Mouse (Mus musculus) CH12.LX (cell line): ENCODE measurements around the gene Lrrc8a. TPM values are rescaled to one million over a fixed set of nuclear protein-coding genes. Genes with fewer than 3 reads are reported as not detected.

ENCODE experiments used
- DNase-seq: peaks from one replicate; pipeline ENCODE4 v3.0.0-alpha.2; 2013; ENCODE audit errors: extremely low read depth
- H3K27ac ChIP-seq: 2 replicates; pipeline ENCODE4 v1.5.1; 2012; ENCODE audit warnings: low read depth, mild to moderate bottlenecking, control low read depth, moderate library complexity; ENCODE audit not compliant: insufficient read depth
- H3K27me3 ChIP-seq: replicated peaks from 2 replicates; pipeline ENCODE3; 2012; ENCODE audit warnings: inconsistent platforms
- H3K36me3 ChIP-seq, 2 experiments: replicated peaks in 1 of 2; 2 replicates each; pipeline versions ENCODE3 to v1.6.1; 2012; ENCODE audit warnings: inconsistent platforms in 1 of 2, low read length in 1 of 2, mild to moderate bottlenecking in 1 of 2, mixed read lengths in 1 of 2, moderate library complexity in 1 of 2; ENCODE audit not compliant: control insufficient read depth in 1 of 2, insufficient read depth in 1 of 2
- H3K4me1 ChIP-seq, 2 experiments: 2 replicates each; pipeline ENCODE4 v1.6.1; 2012; ENCODE audit warnings: inconsistent platforms in 1 of 2, moderate library complexity in 1 of 2; ENCODE audit not compliant: insufficient read depth in 2 of 2, control insufficient read depth in 1 of 2
- H3K4me2 ChIP-seq: 2 replicates; pipeline ENCODE4 v1.6.1; 2012; ENCODE audit warnings: low read depth, mild to moderate bottlenecking, control low read depth; ENCODE audit not compliant: poor library complexity, insufficient read depth, severe bottlenecking
- H3K4me3 ChIP-seq, 3 experiments: fragments of 150-350 bp in 1 of 3; sonication (generic) in 1 of 3; replicated peaks in 1 of 3; 2 replicates each; pipeline versions ENCODE3 to v1.5.1; 2011 to 2012; ENCODE audit warnings: low read depth in 2 of 3, low read length in 2 of 3, mild to moderate bottlenecking in 2 of 3, moderate library complexity in 2 of 3, control low read depth in 1 of 3, improper control_type of control experiment in 1 of 3, inconsistent platforms in 1 of 3, mixed read lengths in 1 of 3; ENCODE audit not compliant: poor library complexity in 1 of 3
- H3K79me2 ChIP-seq: replicated peaks from 2 replicates; pipeline ENCODE4 v1.6.1; 2012; ENCODE audit warnings: mild to moderate bottlenecking, moderate library complexity; ENCODE audit not compliant: control insufficient read depth, poor library complexity, insufficient read depth, severe bottlenecking; ENCODE audit errors: extremely low read depth
- H3K9ac ChIP-seq: 2 replicates; pipeline ENCODE4 v1.6.1; 2012; ENCODE audit warnings: low read depth, mild to moderate bottlenecking, control low read depth, moderate library complexity; ENCODE audit not compliant: insufficient read depth
- H3K9me3 ChIP-seq: replicated peaks from 2 replicates; pipeline ENCODE3; 2012; ENCODE audit warnings: low read length, inconsistent platforms, mixed read lengths
- BHLHE40 ChIP-seq: IDR thresholded peaks from 2 replicates; pipeline ENCODE4 v1.6.1; 2011; ENCODE audit warnings: mild to moderate bottlenecking, low read depth, low read length, improper control_type of control experiment
- CHD2 ChIP-seq: IDR thresholded peaks from 2 replicates; pipeline ENCODE4 v1.6.1; 2011; ENCODE audit warnings: low read length, improper control_type of control experiment
- ELF1 ChIP-seq: IDR thresholded peaks from 2 replicates; pipeline ENCODE4 v1.6.1; 2014; ENCODE audit warnings: low read depth, mild to moderate bottlenecking, inconsistent platforms, low read length, improper control_type of control experiment
- ETS1 ChIP-seq: conservative IDR thresholded peaks from 2 replicates; pipeline ENCODE4 v1.6.1; 2012; ENCODE audit warnings: low read depth, mild to moderate bottlenecking, inconsistent platforms, low read length, improper control_type of control experiment, moderate library complexity
- HCFC1 ChIP-seq: IDR thresholded peaks from 2 replicates; pipeline ENCODE4 v1.6.1; 2012; ENCODE audit warnings: low read depth, mild to moderate bottlenecking, inconsistent platforms, low read length, improper control_type of control experiment
- JUN ChIP-seq: IDR thresholded peaks from 2 replicates; pipeline ENCODE4 v1.6.1; 2011; ENCODE audit warnings: low read depth, mild to moderate bottlenecking, low read length, improper control_type of control experiment, moderate library complexity; ENCODE audit not compliant: insufficient read depth
- JUND ChIP-seq: conservative IDR thresholded peaks from 2 replicates; pipeline ENCODE4 v1.6.1; 2011; ENCODE audit warnings: low read depth, low read length, improper control_type of control experiment
- KAT2A ChIP-seq: IDR thresholded peaks from 2 replicates; pipeline ENCODE4 v1.6.1; 2012; ENCODE audit warnings: low read length, improper control_type of control experiment, inconsistent platforms; ENCODE audit not compliant: insufficient replicate concordance
- MAX ChIP-seq: IDR thresholded peaks from 2 replicates; pipeline ENCODE4 v1.6.1; 2011; ENCODE audit warnings: low read length, improper control_type of control experiment
- MAZ ChIP-seq: IDR thresholded peaks from 2 replicates; pipeline ENCODE4 v1.6.1; 2012; ENCODE audit warnings: low read depth, mild to moderate bottlenecking, inconsistent platforms, low read length, improper control_type of control experiment, moderate library complexity
- NELFE ChIP-seq: IDR thresholded peaks from 2 replicates; pipeline ENCODE4 v1.6.1; 2011; ENCODE audit warnings: low read depth, low read length, improper control_type of control experiment
- NRF1 ChIP-seq: IDR thresholded peaks from 2 replicates; pipeline ENCODE4 v1.6.1; 2014; ENCODE audit warnings: low read depth, mild to moderate bottlenecking, inconsistent platforms, low read length, improper control_type of control experiment, moderate library complexity
- POLR2A ChIP-seq: IDR thresholded peaks from 2 replicates; pipeline ENCODE4 v1.6.1; 2011; ENCODE audit warnings: low read depth, mild to moderate bottlenecking, improper control_type of control experiment, low read length
- RAD21 ChIP-seq: IDR thresholded peaks from 2 replicates; pipeline ENCODE4 v1.6.1; 2011; ENCODE audit warnings: low read depth, mild to moderate bottlenecking, low read length, improper control_type of control experiment, moderate library complexity
- SIN3A ChIP-seq: IDR thresholded peaks from 2 replicates; pipeline ENCODE4 v1.6.1; 2012; ENCODE audit warnings: low read length, improper control_type of control experiment, inconsistent platforms
- SMC3 ChIP-seq: IDR thresholded peaks from 2 replicates; pipeline ENCODE4 v1.6.1; 2011; ENCODE audit warnings: low read depth, low read length, improper control_type of control experiment
- TBP ChIP-seq: conservative IDR thresholded peaks from 2 replicates; pipeline ENCODE4 v1.6.1; 2011; ENCODE audit warnings: low read depth, low read length, improper control_type of control experiment
- TCF12 ChIP-seq: IDR thresholded peaks from 2 replicates; pipeline ENCODE4 v1.6.1; 2014; ENCODE audit warnings: low read depth, mild to moderate bottlenecking, inconsistent platforms, low read length, improper control_type of control experiment
- UBTF ChIP-seq: IDR thresholded peaks from 2 replicates; pipeline ENCODE4 v1.6.1; 2012; ENCODE audit warnings: low read depth, mild to moderate bottlenecking, inconsistent platforms, low read length, improper control_type of control experiment, moderate library complexity
- ZC3H11A ChIP-seq: IDR thresholded peaks from 2 replicates; pipeline ENCODE4 v1.6.1; 2012; ENCODE audit warnings: low read depth, mild to moderate bottlenecking, inconsistent platforms, low read length, improper control_type of control experiment
- dilution Hi-C: fragments of 300-500 bp; cut with MboI; formaldehyde crosslinking; loops from 2 replicates; pipeline ENCODE4 v1.14.3; 2020; ENCODE audit warnings: low sequenced_read_pairs; ENCODE audit not compliant: extremely low pct_unique_long_range_greater_than_20kb, extremely low pct_ligation_motif_present
- in situ Hi-C: fragments of 300-500 bp; cut with MboI; formaldehyde crosslinking; loops from 3 replicates; pipeline ENCODE4 v1.14.3; 2019; ENCODE audit warnings: low sequenced_read_pairs, low pct_ligation_motif_present, low pct_unique_long_range_greater_than_20kb, mixed read lengths
- polyA plus RNA-seq: library from polyadenylated mRNA; unstranded; fragments of >175 nt; gene quantifications from 2 replicates; pipeline ENCODE4 v1.2.1, GENCODE M21; 2012; ENCODE audit warnings: low read depth; ENCODE audit not compliant: insufficient read length
- total RNA-seq, 2 experiments: library from RNA; depleted of rRNA; stranded (reverse); fragments of 300-350 nt in 1 of 2; fragments of >200 nt in 1 of 2; gene quantifications; 2 replicates each; pipeline ENCODE4 v1.2.3; 2012 to 2014

Gene Lrrc8a
- total and polyA plus RNA-seq, 3 experiments, result 1.4 to 2.8 (median 1.8) TPM

DNA sequence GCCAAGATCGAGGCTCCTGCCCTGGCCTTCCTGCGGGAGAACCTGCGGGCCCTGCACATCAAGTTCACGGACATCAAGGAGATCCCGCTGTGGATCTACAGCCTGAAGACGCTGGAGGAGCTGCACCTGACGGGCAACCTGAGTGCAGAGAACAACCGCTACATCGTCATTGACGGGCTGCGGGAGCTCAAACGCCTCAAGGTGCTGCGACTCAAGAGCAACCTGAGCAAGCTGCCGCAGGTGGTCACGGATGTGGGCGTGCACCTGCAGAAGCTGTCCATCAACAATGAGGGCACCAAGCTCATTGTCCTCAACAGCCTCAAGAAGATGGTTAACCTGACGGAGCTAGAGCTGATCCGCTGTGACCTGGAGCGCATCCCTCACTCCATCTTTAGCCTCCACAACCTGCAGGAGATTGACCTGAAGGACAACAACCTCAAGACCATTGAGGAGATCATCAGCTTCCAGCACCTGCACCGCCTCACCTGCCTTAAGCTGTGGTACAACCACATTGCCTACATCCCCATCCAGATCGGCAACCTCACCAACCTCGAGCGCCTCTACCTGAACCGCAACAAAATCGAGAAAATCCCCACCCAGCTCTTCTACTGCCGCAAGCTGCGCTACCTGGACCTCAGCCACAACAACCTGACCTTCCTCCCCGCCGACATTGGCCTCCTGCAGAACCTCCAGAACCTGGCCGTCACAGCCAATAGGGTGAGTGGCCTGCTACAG lies 19.3 kb downstream of the Lrrc8a start:
- H3K9me3 ChIP-seq, result no peaks in the 10 kb centered on the region
- in situ Hi-C loops (no loop called here), dilution Hi-C loops (no loop called here)
- H3K79me2 ChIP-seq, result no peaks in the 10 kb centered on the region
- H3K4me2 ChIP-seq, result no peak overlapping the region
- no peak overlapping the region for H3K27ac ChIP-seq
- TF ChIP-seq HCFC1, result no peak
- no peak for TF ChIP-seq TBP
- H3K9ac ChIP-seq, result no peak overlapping the region
- H3K4me3 ChIP-seq, result no peak overlapping the region
- no peak for DNase-seq
- no peaks in the 10 kb centered on the region for H3K27me3 ChIP-seq
- H3K4me1 ChIP-seq, result peaks cover 18 to 46% of the 10 kb centered on the region in 2 experiments
- H3K36me3 ChIP-seq, result peaks cover 35 to 71% of the 10 kb centered on the region in 2 experiments

DNA sequence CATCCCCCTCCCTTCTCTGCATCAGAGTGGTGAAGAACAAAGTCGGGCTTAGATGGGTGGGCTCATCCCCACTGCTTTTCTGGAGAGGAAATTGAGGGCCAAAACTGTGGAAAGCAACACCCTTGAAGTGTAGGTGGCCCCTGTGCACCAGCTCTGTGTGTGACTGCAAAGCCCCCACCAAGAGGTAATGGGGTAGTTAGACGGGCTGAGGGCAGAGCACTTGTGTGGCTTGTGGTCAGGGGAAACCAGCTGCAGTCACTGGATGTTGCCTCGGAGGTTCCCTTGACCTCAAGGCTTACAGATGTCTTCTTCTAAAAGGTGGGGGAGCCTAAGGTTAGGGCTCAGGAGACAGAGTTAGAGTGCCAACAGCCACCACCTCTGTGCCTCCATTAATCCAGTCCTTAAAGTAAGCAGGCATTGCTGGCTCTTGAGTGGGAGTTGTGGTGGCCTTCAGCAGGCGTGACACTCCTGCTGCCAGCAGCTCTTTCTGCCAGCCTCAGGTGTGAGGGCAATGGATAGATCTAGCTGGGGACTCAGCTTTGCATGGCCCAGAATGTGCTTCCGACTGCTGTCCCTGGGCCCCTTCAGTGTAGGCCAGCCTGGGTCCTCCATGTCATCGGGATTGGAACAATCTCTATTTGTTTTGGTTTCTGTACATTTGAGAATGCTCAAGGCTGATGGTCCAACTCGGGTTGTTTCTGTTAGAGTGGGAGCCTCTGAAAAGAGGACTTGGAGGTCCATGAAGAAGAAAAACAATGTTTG lies 20.4 kb downstream of the Lrrc8a start:
- no peaks in the 10 kb centered on the region for H3K79me2 ChIP-seq
- H3K9ac ChIP-seq, result no peak overlapping the region
- TF ChIP-seq JUN (no peak), MAZ (no peak), TCF12 (no peak), ELF1 (no peak), MAX (no peak), NELFE (no peak), JUND (no peak), NRF1 (no peak), CHD2 (no peak), UBTF (no peak), TBP (no peak), HCFC1 (no peak), ZC3H11A (no peak), SIN3A (no peak), RAD21 (no peak), SMC3 (no peak), BHLHE40 (no peak), POLR2A (no peak), KAT2A (no peak), ETS1 (no peak)
- TF ChIP-seq, all 38 proteins: peak for 0
- H3K27ac ChIP-seq, result no peak overlapping the region
- in situ Hi-C loops (no loop called here), dilution Hi-C loops (no loop called here)
- DNase-seq, result no peak
- no peaks in the 10 kb centered on the region for H3K9me3 ChIP-seq
- H3K36me3 ChIP-seq, result peaks cover 41 to 81% of the 10 kb centered on the region in 2 experiments
- no peak overlapping the region for H3K4me2 ChIP-seq
- H3K4me1 ChIP-seq, result peaks cover 10 to 35% of the 10 kb centered on the region in 2 experiments
- H3K27me3 ChIP-seq, result no peaks in the 10 kb centered on the region
- H3K4me3 ChIP-seq, result no peak overlapping the region
